Mouse (Mus musculus): ENCODE measurements at regions not wholly inside any gene's neighbourhood (a gene's known extent, or its start where the extent isn't known, plus 50 kb on each side); places are given as distances from the start of the nearest gene placed in this dataset.

DNA sequence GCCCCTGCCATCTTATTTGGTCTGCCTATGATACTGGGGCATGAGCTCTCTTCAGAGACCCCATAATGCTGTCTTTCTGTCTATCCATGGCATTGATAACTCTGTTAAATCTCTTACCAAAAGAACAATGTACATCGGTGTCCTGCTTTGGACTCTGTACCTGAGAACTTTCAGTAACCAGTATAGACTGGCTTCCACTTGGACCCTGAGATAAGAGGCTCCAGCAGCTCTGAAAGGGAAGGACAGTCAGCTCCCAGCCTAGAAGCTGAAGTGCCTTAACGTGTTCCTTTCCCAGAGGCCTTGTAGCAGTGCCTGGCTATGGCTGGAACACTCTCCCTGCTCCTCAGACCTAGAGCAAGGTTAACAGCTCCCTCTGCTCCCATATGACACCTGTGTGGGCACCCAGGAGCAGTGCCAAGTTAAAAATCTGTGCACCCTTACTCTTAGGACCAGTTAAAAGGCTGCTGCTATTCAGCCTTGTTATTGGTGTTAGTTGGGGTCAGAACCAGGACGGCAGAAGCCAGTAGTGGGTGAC lies 343.8 kb upstream of the Hs6st1 start:
- DNase-seq: no peak

DNA sequence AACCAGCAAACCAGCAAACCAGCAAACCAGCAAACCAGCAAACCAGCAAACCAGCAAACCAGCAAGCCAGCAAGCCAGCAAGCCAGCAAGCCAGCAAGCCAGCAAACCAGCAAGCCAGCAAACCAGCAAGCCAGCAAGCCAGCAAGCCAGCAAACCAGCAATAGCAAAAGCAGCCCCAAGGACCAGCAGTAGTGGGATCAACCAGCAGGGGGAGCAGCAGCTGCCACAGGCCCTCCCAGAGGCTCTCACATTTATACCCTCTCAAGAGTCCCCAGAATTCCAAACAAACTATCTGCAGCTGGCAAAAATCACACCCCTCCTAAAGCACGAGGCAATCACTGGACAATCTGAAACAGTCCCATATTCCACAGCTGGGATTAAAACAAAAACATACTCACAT lies 341.6 kb upstream of the Hs6st1 start:
- peak; percentile 73 for DNase-seq

DNA sequence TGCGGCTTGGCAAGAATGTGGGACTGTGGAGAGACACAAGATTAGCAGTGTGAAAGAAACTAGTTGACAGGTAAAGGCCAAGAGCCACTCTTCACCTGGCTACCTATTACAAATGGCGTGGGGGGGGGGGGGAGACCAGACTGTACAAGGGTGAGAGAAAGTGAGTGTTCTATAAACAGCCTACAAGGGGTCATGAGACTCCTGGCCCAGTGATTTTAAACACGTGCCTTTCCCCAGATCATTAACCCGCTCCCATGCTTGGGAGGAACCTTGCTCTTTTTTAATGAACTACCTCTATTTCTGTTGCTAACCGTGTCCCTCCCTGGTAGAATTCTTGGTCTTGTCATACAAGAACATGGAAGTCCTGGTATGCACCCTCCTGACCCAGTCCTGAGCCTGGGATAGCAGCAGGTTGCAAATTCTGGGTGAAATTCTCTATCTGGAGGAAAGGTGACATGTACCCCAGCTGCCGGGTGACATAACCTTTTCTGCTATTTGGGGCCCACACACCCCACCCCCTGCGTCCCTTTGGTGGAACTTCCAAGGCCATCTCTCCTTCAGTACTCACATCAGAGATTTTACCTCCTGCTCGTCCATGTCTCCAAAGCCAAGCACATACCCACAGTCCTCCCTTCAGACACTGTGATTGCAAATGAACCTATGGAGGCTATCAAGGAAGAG lies 340.8 kb upstream of the Hs6st1 start:
- no peak for DNase-seq

DNA sequence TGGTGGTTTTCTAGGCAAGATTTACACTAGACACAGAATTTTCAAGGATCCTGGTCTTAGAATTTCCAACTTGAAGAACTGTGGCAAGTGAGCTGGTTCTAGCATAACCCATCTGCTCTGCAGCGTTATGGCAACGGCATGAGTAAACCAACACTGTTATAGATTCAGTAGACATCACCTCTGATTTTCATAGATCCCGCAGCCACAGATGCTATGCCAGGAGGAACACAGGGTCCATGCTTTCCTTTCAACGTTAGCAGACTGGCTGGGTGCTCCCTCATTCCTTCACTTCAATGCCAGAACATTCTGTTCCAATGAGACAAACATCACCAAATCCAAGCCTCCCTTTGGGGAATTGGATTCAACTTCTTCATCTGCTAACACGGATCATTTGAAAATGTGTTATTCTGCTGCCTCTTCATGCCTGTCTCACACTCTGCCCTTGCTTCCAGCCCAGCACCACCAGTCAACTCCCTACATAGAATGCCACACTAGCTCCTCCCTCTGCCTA lies 338.4 kb upstream of the Hs6st1 start:
- no peak for DNase-seq

DNA sequence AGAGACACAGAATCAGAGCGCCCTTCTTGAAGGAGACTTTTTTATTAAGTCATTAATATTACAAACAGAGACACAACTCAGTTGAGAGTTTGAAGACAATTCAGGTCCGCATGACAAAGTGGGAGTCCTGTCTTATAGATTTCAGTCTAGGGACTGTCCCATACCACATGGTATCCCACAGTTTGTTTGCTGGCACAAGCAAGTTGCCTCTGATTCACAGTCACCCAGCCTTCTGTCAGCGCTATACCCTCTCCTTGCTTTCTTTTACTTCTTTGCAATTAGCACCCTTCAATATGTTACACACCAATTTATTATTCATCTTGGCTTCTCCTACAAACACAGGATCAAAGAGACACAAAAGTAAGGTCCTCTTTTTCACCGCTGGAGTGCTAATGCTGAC lies 337.9 kb upstream of the Hs6st1 start:
- DNase-seq: no peak

DNA sequence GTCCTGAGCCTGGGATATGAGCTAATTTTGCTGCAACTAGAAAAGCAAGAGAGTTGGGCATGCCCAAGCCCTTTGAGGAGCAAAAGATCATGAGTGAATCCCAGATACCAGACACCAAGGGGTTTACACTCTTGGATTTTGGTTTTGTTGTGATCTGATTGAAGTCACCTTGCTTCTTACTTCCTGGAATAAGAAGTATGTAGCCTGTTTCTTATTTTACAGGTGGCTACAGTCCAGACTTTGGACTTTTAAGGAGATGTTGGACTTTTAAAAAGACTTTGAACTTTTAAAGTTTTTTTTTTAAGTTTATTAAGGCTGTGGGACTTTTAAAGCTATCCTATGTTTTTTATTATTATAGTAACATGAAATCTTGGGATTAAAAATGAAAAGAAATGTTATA lies 332.0 kb upstream of the Hs6st1 start:
- DNase-seq: no peak

DNA sequence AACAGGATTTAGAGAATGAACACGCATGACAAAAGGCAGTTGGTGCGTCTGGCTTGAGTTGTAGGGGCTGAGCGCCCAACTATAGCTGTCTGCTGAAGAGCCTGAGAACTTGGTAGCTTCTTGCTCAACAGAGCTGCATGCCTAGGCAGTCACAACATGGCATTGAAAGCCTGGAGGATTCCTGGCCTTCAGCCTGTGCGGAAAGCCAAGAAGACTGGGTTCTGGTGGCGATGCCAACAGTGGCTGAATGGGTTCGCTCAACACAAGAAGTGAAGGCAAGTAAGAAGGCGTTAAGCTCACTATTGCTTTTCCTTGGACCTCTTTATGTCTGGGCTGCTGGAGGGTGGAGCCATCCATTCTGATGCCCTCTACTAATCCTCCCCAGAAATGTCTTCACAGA lies 318.6 kb upstream of the Hs6st1 start:
- DNase-seq: peak; percentile 35

DNA sequence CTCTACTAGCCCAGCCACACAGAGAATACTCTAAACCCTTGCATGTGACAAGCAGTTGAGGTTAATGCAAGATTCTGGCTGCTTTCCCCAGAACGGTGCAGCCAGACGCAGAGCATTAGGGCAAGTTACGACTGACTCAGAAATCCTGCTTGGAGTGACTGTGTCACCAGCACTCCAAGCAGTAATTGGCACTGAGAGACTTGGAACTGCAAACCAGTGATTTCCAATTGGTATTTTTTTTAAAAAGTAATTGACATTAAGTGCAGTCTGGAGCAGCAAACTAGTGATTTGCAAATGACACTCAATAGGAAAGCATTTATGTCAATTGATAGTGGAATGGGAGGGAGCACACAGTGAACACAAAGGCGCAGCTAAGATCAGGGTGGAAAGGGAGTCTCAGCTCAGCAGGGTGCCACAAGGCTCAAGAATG lies 318.1 kb upstream of the Hs6st1 start:
- DNase-seq: no peak

DNA sequence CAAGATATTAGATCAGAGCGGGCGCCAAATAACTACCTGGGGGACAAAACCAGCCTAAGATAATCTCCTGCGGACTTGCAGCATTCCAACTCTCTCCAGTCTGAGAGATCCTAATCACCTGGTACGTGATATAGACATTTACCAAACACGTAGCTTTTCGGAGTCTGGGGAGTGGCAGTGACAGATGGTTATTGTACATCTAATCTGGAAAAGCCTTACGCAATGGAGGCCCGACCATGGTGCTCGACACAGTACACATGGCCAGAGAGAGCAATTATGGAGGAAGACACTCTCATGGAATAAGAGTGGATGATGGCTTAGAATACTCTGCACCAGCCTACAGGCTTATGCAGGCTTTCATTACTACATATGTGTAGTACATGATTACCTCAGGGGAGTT lies 315.6 kb upstream of the Hs6st1 start:
- no peak for DNase-seq

DNA sequence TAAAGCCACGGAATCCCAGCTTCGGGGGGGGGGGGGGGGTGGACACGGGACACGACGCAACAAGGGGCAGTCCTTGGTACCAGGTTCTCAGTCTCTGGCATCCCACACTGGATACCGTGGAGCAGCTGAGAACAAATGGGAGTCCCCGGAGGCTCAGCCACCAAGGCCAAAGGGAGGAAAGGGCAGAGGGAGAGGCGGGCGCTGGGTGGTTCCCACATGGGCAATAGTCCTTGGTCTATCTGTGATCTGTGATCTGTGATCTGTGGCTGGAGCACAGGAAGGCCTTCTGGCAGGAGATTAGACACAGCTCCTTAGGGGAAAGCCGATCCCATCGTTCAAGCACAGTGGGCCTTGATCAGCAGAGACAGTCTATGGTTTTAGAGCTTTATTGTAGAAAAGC lies 314.0 kb upstream of the Hs6st1 start:
- no peak for DNase-seq

DNA sequence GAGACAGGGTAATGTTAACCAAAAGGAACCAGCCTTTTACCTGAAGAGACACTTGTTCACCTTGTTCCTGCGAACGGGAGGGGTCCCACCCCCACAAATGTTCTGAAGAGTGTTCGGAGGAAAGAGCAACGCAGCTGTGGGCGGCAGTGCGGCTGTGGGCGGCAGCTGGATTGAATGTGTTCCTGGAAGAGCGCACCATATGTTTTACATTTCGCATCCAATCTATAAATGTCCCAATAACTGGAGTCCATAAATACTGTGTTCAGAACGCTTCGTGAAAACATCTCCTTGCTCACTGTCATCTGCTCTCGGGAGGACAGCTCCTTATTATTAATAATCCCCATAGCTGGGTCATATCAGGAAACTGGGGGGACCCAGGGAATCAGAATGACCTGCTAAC lies 309.2 kb upstream of the Hs6st1 start:
- peak; percentile 91 for DNase-seq

DNA sequence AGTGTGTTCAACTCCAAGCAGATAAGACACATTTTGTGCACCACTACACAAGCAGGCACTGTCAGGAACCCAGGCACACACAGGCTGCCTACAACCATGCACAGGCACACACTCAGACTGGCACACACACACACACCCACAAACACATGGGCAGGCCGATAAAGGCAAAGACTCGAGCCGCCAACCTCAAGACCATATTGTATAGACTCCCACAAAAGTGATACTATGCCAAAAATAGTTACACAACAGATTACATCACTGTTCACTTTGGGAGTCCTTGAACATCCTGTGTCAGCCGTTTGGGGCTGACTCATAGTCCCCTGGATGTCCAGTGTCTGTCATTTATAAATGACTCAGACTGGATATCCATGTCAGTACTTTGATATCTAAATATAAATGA lies 308.6 kb upstream of the Hs6st1 start:
- peak; percentile 64 for DNase-seq

DNA sequence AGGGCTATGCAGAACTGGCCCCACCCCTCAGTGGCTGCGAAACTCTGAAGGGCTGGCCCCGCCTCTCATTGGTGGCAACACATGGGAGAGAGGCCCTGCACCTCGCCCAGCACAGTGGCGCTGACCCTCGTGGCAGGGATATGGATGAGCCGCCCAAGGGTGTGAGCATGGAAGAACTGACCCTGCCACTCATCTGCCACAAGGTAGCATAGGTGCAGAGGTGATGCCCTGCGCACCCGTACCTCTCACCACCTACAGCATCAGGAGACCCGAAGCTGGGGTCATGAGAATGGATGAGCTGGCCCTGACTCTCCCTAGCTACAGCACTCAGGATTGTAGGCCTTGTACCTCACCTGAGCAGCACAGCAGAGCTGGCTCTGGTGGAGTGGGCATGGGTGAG lies 305.1 kb upstream of the Hs6st1 start:
- no peak for DNase-seq

DNA sequence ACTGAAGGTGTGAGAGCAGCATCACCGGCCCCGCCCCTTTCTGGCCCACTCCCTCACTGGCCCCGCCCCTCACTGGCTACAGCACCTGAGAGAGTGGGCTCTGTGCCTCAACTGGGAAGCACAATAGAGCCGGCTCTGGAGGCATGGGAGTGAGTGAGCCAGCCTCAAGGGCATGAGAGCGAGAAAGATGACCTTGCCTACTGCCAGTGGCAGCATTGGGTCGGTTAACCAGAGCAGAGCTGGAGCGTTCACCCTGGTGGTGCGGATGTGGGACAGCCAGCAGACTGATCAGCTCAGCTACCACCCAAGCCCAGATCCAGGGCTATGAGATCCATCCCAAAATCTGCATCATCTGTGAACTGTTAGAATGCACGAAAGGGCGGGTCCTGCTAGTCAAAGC lies 304.7 kb upstream of the Hs6st1 start:
- DNase-seq: no peak

DNA sequence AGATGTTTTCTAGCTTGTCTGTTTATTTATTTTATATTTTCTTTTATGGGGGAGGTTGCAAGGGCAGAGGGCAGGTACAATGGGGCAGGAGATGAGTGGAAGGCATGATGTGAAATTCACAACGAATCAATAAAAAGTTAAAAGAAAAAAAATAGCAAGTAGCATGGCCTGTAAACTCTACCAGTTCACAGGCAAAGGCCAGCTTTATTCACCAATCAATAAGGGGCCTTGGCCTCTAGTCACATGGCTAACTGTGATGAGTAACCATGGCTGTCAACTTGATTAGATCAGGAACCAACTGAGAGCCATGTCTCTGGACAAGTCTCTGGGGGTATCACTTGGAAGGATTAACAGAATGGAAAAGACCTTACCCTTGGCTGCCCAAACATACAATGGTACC lies 304.1 kb upstream of the Hs6st1 start:
- DNase-seq: no peak

DNA sequence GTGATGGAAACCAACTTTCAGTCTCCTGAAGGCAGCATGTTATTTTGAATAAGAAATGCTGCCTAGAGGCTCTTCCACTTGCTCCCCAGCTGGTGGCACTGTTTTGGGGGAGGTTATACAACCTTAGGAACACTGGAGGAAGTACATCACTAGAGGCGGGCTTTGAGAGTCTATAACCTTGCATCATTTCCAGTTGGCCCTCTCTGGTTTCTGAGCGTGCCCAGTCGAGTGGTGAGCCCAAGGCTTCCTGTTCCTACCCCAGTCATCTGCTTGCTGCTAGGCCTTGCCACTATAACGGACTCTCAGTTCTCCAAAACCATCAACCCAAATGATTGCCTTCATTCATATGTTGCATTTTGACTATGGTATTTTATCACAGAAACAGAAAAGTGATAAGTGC lies 302.5 kb upstream of the Hs6st1 start:
- no peak for DNase-seq

DNA sequence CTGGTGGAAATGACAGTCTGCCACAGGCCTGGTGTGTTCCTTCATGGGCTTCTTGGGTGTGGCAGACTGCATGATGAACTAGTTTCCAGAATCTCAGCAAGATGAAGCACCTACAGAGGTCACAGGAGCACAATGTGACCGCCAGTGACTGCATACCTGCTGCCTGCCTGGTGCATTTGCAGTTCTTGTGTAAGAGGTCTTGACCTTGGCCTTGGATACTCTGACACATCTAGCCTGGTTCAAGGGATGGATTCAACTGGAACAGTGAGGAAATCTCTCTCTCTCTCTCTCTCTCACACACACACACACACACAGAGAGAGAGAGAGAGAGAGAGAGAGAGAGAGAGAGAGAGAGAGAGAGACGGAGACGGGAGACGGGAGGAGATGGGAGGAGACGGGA lies 301.9 kb upstream of the Hs6st1 start:
- DNase-seq: no peak

DNA sequence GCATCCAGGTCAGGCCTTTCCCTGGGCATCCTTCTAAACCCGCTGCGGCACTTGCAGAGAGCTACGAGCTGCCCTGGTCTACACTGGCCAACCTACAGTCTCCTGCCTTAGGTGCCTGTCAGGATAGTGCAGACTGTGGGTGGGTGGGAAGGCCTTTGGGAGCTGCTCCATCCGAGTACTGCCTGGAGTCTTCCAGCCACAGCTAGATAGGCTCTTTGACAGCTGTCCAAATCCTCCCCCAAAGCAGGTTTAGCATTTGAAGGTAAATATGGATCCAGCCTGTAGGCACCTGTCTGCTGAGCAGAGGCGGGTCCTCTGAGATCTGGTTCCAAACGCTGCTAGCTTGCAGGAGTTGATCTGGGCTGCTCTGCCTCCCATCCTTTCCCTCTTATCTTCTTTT lies 295.6 kb upstream of the Hs6st1 start:
- DNase-seq: peak; percentile 17

DNA sequence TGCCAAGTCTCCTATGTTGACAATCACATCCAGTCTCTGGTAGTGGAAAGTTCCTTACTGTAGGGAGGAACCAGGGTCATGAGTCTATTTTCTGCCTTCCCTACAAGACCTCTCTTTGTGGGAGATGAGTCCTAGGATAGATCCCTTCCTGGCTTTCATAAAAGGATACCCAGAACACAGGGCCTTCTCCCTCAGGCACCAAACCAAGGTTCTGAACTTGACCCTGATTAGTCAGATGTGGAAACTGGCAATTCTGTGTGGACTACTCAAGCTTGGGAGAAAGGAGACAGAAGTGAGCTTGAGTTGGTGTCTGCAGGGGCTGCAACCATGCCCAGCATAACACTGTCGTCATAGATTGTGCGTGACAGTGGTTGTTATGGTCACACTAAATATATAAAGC lies 293.6 kb upstream of the Hs6st1 start:
- no peak for DNase-seq

DNA sequence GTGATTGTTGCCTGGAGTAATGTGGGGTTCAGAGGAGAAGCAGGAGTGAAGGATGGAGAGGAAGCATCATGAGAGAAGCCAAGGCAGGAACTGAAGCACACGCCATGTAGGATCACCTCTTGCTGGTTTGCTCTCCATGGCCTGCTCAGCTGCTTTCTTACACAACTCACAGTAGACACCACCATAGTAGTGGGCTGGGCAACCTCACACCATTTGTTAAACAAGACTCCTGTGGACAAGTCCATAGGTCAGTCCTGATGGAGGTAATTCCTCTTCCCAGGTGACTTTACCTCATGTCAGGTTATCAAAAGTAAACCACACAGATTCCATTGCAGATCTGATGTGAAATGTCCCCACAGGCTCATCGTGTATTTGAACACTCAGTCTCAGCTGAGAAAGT lies 285.5 kb upstream of the Hs6st1 start:
- no peak for DNase-seq

DNA sequence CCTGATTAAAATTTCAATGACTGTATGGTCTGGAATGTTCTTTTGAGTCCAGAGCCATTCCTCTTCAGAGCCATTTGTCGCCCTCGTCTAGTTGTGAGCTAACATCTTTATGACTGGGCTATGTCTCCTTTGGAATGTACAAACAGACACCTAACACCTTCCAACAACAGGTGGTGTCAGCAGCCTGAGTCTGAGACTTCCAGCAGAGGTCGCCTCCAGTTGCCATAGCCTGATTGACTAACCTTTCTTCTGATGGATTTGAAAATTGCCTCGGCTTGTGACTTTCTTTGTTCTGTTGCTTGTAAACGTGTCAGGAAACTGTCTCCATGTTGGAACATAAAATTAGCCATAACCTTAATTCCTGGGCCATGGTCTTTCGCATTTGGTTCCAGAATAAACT lies 284.8 kb upstream of the Hs6st1 start:
- no peak for DNase-seq

DNA sequence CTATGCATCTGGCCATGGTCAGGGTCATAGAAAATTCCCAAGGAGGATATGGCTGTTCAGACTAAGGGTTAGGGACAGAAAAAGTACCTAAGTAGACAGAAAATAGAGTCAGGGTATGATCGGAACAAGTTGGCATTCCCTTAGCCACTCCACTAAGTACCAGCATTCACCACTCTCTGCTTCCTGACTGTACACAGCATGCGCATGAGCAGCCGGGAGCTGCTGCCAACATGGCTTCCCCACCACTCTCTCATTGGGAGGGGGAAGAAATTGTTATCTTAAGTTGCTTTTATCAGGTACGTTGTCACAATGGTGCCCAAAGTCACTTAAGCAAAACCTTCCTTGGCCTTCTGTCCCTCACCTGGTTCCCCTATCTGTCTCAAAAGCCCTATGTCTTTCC lies 282.0 kb upstream of the Hs6st1 start:
- DNase-seq: no peak

DNA sequence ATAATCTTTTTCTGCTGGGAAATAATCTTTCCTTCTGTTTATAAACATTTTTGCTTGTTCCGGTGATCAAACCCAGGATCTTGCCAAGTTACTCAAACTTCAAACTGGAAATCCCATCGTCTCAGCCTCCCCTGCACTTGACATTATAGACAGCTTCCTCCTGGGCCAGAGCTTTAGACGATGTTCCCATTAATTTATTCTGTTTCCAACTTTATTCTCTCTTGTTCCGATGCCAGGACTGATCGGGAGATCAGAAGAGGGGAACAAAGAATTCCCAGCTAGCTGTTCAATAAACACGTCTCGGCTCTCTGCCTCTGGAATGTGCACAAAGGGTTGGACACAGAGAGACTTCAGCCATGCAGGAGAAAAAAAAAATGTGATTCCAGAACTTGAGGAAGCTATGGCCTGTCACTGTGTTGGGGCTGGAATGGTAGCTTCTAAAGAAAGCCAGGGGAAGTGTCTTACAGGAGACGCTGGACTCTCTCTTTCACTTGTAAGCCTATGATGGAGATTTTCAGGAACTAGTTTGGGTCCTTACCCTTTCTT lies 281.5 kb upstream of the Hs6st1 start:
- no peak for DNase-seq

DNA sequence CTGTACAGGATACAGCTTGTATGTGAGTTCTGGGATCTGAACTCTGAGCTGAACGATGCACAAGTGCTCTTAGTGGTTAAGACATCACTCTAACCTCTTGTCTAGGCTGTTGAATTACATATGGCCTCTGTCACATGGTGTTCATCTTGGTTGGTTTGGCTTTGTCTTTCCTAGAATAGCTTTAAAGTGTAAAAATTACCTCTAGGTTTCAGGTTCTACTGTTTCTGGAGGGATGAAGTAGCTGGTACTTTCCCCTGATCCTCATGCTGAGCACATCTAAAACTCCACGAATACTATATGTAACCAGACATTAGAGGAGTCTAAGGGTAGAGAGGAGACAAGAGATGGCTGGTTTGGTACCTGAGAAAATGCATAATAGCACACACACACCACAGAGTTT lies 271.1 kb upstream of the Hs6st1 start:
- DNase-seq: no peak

DNA sequence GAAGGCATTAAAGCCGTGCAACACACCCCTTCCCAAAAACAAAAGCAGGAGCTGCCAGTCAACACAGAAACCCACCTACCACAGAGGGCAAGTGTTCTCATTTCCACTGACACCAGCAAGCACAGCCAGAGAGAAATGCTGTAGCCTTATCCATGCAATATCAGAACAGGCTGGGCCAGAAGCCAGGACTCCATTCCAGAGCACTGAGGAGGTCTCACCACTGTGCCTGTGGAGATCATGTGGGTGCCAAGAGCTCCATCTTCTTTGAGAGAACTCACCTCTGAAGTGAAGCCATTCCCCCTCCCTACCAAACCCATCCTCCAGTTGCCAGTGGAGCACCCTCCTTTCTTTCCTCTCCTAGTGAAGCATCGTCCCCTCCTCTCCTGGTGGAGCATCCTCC lies 270.7 kb upstream of the Hs6st1 start:
- no peak for DNase-seq

All from right cerebral cortex, adult 18-20 months (tissue).